25 mouse cellular contexts compared by ENCODE assay signal in the genomic region with DNA sequence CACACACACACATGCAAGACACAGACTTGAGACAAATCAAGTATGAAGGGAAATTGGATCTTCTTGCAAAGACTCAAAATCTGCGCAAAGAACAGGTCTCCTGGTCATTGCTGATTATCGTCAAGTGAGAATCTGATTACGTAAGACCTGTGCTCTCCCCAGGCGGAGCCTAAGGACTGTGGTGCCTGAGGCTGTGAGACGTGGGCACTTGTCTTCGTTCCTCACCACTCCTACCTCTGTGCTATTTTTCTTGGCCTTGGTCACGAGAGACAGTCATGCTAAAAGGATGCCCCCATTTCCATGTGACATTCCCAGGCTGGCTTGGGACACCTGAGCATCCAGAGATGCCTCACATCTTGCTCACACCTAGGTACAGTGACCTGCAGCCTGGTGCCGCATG. TPM values are rescaled to one million over a fixed set of nuclear protein-coding genes. Genes with fewer than 3 reads are reported as not detected.
A peak's percentile ranks its signal among the peaks of the same experiment; 100 is the strongest.
DNase-seq lines count a peak whose midpoint lies in the region; ATAC-seq and TF ChIP-seq lines count a peak whose summit lies in the region.
"Had no signal": no experiment of that assay in that cellular context is flagged by ENCODE, and none has a peak within 500 bp of the region (broad histone marks: within the 10 kb centered on the region; RNA-seq: fewer than 3 reads in every experiment).

No protein-coding gene starts in this region.

- no peaks in the 10 kb centered on the region for H3K36me3 ChIP-seq in midbrain, postnatal 0 days (ENCODE audit: insufficient read depth, low read length)
- H3K36me3 ChIP-seq: embryonic facial prominence, embryonic 12.5 days; forebrain, embryonic 12.5 days; heart, embryonic 10.5 days; hindbrain, embryonic 12.5 days had no signal

- WGBS in midbrain, postnatal 0 days: 87% methylated on average over 8 of the region's 8 CpGs

- ATAC-seq in granulocyte monocyte progenitor cell, adult 5-6 weeks (replicated peaks; ENCODE audit: poor library complexity, severe bottlenecking): peak; percentile 75
- no peak for ATAC-seq in midbrain, postnatal 0 days (ENCODE audit: low FRiP score)
- ATAC-seq: forebrain, embryonic 16.5 days; hindbrain, embryonic 16.5 days; inflammation-experienced regulatory T-cells, adult 6 months had no signal

- TF ChIP-seq CTCF in layer of hippocampus, adult 2 months (conservative IDR thresholded peaks at IDR 0.05): no peak
- TF ChIP-seq CTCF in midbrain, postnatal 0 days (IDR thresholded peaks at IDR 0.05): no peak

- no peaks in the 10 kb centered on the region for H3K9me3 ChIP-seq in midbrain, postnatal 0 days (ENCODE audit: low read length)
- H3K9me3 ChIP-seq: embryonic facial prominence, embryonic 12.5 days; forebrain, embryonic 12.5 days; heart, embryonic 10.5 days; hindbrain, embryonic 12.5 days had no signal

- no peak overlapping the region for H3K4me2 ChIP-seq in midbrain, postnatal 0 days (ENCODE audit: low read depth, low read length, poor library complexity, severe bottlenecking)
- H3K4me2 ChIP-seq: embryonic facial prominence, embryonic 12.5 days; forebrain, embryonic 12.5 days; hindbrain, embryonic 12.5 days had no signal

- H3K27ac ChIP-seq in layer of hippocampus, adult 2 months: peak overlapping the region; percentile 76
- no peak overlapping the region for H3K27ac ChIP-seq in midbrain, postnatal 0 days (ENCODE audit: low read depth, low read length)
- H3K27ac ChIP-seq: embryonic facial prominence, embryonic 12.5 days; forebrain, embryonic 12.5 days; heart, embryonic 10.5 days; hindbrain, embryonic 12.5 days had no signal

- no peaks in the 10 kb centered on the region for H3K4me1 ChIP-seq in midbrain, postnatal 0 days (ENCODE audit: insufficient read depth, low read length)
- H3K4me1 ChIP-seq: forebrain, embryonic 12.5 days had no signal

- no peak overlapping the region for H3K9ac ChIP-seq in midbrain, postnatal 0 days (replicated peaks; ENCODE audit: low read length, poor library complexity, severe bottlenecking)
- H3K9ac ChIP-seq: embryonic facial prominence, embryonic 12.5 days; forebrain, embryonic 12.5 days; hindbrain, embryonic 12.5 days had no signal

- H3K27me3 ChIP-seq in midbrain, postnatal 0 days (ENCODE audit: insufficient read depth, low read length): no peaks in the 10 kb centered on the region
- H3K27me3 ChIP-seq: embryonic facial prominence, embryonic 12.5 days; hindbrain, embryonic 12.5 days had no signal

- no peak for DNase-seq in layer of hippocampus, adult 2 months (ENCODE audit: low spot score in 2 of 2)
- DNase-seq in layer of hippocampus, postnatal 36 days: no peak
- DNase-seq in right cerebral cortex, adult 18-20 months: peak; percentile 57
- no peak for DNase-seq in right cerebral cortex, postnatal 10 days (ENCODE audit: low spot score in 2 of 2)
- DNase-seq in telencephalon, adult 2 months (ENCODE audit: low read depth, low spot score): peak; percentile 55
- DNase-seq in thymus, postnatal 14 days: no peak
- DNase-seq in midbrain, postnatal 0 days (ENCODE audit: low spot score): no peak
- DNase-seq: adrenal gland, adult 8-10 months; adrenal gland, postnatal 36 days; cerebellum, adult 11 months; cerebellum, adult 9-10 months; cerebellum, postnatal 25 days; gastrocnemius, adult 2 months; gastrocnemius, postnatal 25 days; heart, adult 11 months; heart, postnatal 10 days; heart, postnatal 4 days had no signal

- no peak overlapping the region for H3K4me3 ChIP-seq in layer of hippocampus, adult 2 months
- no peak overlapping the region for H3K4me3 ChIP-seq in midbrain, postnatal 0 days (ENCODE audit: low read depth, low read length)
- H3K4me3 ChIP-seq: embryonic facial prominence, embryonic 12.5 days; forebrain, embryonic 12.5 days; gastrocnemius, adult 2 months; heart, embryonic 10.5 days; hindbrain, embryonic 12.5 days had no signal

RNA-seq across cellular contexts. Expression of a gene that starts 30.2 kb away (rescaled TPM):
- 100 to 1,000 TPM; 143 to 149 TPM for total RNA-seq in layer of hippocampus, adult 2 months (2021)
- 100 to 1,000 TPM; 104 to 149 TPM for total RNA-seq in layer of hippocampus, postnatal 36 days (2021)
- 6.3 and 10.0 TPM in 2 replicates for total RNA-seq in granulocyte monocyte progenitor cell, adult 5-6 weeks (2014; fragmentation: Nextera tagmentation)
- 7.0 and 10.1 TPM in 2 replicates for total RNA-seq in granulocyte monocyte progenitor cell, adult 5-6 weeks (2017)
- 8.3 and 12.6 TPM in 2 replicates for total RNA-seq in midbrain, postnatal 0 days (2014; rRNA removed)
- polyA plus RNA-seq in midbrain, postnatal 0 days (2015; fragmentation: Nextera tagmentation; extraction: Ambion mirVana): 5.5 and 6.1 TPM in 2 replicates
- polyA plus RNA-seq: inflammation-experienced regulatory T-cells, adult 6 months had no signal

Comparison
In these comparisons a context has a peak if more than half of its experiments do, and no peak if none do; other contexts are left out.
1. DNase-seq: peak in right cerebral cortex, adult 18-20 months (single experiment) and telencephalon, adult 2 months (single experiment); none in layer of hippocampus, adult 2 months (0 of 2), layer of hippocampus, postnatal 36 days (0 of 2), right cerebral cortex, postnatal 10 days (0 of 2), thymus, postnatal 14 days (single experiment) and midbrain, postnatal 0 days (single experiment).